Mouse (Mus musculus) mature B cell (primary cell): ENCODE results near the gene Tnik.

ENCODE experiments used
- in situ Hi-C: fragments of 300-500 bp; cut with MboI; formaldehyde crosslinking; loops from 2 replicates; pipeline ENCODE4 v1.14.3; 2019

Gene Tnik

DNA sequence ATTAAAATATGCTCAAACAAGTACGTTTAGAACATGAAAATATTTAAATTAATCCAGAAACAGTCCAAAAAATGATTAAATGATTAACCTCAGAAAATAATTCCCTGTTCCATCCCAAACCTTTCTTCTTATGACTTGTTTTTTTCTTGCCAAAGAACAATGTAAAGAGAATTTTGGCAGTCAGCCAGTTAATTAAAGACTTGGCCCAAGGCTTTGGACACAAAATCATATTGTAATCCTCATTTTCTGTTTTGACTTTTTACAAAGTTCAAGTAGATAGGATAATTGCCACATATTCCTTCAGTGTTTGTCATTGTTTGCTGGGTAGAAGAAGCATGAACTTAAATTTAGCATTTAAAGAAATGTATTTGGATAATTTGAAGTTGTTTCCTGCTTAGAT, 353.4 kb downstream of the Tnik start:
- in situ Hi-C loops: no loop called here

DNA sequence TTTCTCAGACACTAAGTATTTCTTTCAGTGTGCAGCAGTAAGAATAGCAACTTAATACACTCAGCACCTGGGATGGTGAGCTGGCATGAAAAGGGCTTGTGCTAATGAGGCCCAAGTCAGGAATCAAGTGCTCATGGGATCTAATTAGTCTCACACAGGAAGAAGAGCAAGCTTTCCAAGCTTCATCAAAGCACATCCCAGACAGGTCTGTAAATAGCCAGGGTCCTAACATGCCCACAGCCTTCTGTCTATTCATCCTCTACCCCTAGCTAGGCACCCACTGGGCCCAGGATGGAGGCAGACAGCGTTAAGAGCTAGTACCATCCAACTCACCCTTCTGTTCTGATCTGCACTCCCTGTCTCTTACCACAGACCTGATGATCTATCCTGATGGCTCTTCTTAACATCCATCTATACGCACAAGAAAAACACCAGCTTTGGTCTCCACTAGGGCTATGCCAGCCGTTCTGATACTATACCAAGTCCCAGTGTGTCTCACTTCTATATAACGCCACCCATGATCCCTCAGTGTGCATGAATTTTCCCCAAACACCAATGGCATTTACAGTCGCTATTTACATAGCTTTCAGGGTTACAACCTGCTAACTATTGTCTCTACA, 354.1 kb downstream of the Tnik start:
- in situ Hi-C loops: no loop called here

GRCm38 (mm10) chr3:28621792-28622191, 358.8 kb downstream of the Tnik start:
- in situ Hi-C loops: no loop called here

DNA sequence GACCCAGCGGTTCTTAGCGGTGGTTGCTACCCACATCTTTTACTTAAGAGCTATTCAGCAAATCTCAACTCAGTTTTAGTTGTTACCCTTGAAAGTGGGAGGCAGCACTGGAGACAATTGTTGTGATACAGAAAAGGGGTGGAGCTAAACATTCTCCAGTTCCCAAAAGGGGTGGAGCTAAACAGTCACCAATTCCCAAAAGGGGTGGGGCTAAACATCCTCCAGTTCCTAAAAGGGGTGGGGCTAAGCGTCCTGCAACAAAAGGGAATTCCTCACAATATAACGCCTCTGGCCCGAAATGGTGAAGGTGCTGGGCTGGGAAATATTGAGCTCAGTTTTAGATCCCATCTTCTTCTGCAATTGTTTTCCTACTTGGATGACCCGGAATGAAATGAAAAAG, 363.8 kb downstream of the Tnik start:
- in situ Hi-C loops: no loop called here

- in situ Hi-C loops: no loop called here
These were observed 373.8 kb downstream of the Tnik start for GRCm38 (mm10) chr3:28636778-28637177.

DNA sequence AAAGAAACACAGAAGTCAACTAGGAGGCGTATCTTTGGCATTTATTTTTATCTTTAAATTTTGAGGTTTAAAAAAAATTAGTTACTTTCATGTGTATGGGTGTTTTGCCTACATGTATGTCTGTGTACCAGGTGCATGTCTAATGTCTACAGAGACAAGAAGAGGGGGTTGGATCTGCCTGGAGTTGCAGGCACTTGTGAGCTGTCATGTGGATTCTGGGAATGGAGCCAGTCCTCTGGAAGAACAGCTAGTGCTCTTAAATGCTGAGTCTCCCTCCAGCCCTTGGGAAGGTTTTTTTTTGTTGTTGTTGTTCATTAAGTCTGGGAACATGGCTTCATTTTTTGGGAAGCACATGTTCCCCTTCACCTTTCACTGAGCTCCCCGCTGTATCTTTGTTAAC, 375.9 kb downstream of the Tnik start:
- in situ Hi-C loops: no loop called here

DNA sequence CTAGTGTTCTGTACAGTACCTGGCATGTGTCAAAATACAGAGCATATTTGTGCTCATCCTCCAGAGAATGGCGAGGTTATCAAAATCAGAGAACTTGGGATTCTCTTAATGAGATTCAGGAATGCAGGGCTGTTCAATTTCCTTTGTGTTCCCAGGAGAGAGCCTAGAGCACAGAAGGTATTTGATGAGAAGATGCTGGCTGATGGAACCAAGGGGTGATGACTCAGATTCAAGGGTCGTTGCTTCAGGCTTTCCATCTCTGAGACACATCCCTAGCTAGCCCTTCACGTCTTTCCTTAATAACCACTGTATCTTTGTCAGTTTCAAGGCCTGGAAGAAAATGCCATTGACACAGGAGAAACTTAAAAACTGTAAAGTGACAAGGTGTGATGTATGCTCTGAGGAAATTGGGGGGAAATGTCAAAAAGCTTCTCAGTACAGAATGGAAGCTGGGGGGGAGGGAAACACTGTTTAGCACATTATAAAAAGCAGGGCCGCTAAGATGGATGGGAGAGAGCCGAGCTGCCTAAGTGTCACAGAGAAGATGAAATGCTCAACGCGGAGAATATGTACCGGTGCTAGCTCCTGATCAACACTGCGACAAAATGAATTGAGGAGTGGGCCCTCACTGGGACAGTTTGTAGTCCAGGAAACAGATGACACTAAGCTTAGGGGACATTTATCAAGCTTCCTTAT, 380.4 kb downstream of the Tnik start:
- in situ Hi-C loops: no loop called here

GRCm38 (mm10) chr3:28652574-28652973, 389.6 kb downstream of the Tnik start:
- in situ Hi-C loops: no loop called here

GRCm38 (mm10) chr3:28653043-28653442, 390.0 kb downstream of the Tnik start:
- in situ Hi-C loops: no loop called here

- in situ Hi-C loops: no loop called here
These were observed 391.7 kb downstream of the Tnik start for GRCm38 (mm10) chr3:28654740-28655139.

DNA sequence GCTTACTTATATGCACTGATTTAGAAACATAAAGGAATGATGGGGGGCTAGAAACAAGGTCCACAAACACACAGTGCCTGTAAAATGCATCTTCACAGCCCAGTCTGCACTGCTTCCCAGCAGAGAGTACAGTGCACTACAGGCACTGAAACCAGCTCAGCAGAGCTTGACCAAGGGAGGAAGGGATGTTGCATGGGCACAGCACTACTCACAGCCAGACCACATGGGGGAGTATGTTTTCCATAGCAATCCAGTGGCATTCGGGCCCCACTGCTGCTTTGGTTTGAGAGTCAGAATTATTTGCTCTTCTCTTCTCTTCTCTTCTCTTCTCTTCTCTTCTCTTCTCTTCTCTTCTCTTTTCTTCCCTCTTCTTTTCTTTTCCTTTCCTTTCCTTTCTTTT, 395.3 kb downstream of the Tnik start:
- in situ Hi-C loops: no loop called here

- in situ Hi-C loops: no loop called here
These were observed 417.8 kb downstream of the Tnik start for GRCm38 (mm10) chr3:28680851-28681250.

GRCm38 (mm10) chr3:28681866-28682265, 418.9 kb downstream of the Tnik start:
- in situ Hi-C loops: no loop called here

DNA sequence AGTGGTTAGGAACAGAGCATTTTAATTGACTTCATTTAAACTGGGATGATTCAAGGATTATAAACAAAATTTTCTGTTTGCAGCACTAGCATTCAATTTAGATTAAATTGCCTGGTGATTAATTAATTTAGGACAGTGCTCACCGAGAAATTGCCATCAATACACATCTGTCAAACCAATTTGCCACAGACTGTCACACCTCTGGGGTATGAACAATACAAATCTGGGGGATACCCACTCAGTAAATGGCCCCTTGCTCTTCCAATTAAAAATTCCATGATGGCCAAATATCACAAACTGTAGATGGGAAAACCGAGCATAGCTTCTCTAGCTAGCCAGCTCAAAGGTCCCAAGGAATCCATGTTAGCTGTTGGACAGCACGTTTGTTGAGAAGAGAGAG, 419.4 kb downstream of the Tnik start:
- in situ Hi-C loops: no loop called here

- in situ Hi-C loops: no loop called here
These were observed 422.5 kb downstream of the Tnik start for GRCm38 (mm10) chr3:28685510-28685909.

- in situ Hi-C loops: no loop called here
These were observed 431.8 kb downstream of the Tnik start for GRCm38 (mm10) chr3:28694811-28695210.

DNA sequence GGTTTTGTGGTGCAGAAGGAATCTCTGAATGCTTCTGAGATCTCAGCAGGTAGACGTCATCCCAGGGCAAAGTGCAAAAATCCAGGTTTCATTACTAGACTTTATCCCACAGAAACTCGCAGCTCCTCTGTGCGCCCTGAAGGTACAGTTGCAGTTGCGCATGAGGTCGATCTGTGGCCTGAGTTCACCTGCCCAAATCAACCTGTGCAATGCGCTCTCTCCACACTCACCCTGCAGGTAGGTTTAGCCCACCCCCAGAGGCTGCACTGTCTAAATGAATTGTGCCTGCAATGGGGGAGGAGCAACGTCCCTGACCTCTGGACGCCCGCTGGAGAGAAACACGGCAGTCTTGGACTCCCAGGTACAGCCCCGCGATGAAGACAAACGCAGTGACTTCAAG, 432.6 kb downstream of the Tnik start:
- in situ Hi-C loops: no loop called here

DNA sequence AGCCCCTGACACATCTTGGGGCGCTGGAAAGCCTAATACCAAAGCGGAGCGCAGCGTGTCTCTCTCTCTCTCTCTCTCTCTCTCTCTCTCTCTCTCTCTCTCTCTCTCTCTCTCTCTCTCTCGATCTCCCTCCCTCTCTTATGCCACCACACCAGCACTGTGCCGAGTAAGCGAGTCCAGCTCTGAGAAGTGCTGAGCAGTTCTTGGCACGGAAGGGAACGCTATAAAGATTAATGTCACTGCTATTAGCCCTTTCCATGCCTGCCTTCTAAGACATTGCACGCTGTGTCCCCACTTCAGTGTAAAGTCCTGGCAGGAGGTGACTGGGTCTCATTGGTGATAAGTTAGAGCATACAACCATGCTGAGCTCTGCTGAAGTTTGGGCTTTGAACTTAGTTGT, 433.1 kb downstream of the Tnik start:
- in situ Hi-C loops: no loop called here

GRCm38 (mm10) chr3:28697797-28698196, 434.8 kb downstream of the Tnik start, which contains the start of gene Slc2a2:
Gene Slc2a2, plus strand, starts transcription at chr3:28697903.
- in situ Hi-C loops: no loop called here

DNA sequence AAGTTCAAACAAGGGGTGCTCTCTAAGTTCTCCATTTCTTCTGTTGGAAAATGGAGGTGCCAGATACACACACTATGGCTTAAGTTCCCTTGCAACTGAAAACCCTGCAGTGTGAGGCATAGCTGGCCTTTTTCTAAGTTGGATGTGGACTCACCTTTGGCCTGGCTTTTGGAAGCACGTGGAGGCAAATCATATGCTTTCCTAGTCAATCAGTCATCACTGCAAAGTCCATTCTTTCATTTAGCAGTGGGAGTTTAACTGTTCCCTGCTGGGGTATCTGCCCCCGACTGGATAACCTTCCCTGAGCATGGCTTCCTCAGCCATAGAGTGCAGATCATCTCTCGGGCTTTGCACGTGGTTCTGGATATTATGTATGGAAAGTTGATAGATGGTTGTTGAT, 436.6 kb downstream of the Tnik start:
- in situ Hi-C loops: no loop called here

GRCm38 (mm10) chr3:28705522-28706137, 442.6 kb downstream of the Tnik start:
- in situ Hi-C loops: no loop called here

- in situ Hi-C loops: no loop called here
These were observed 443.7 kb downstream of the Tnik start for GRCm38 (mm10) chr3:28706736-28707135.

- in situ Hi-C loops: no loop called here
These were observed 446.7 kb downstream of the Tnik start for GRCm38 (mm10) chr3:28709740-28710139.
